Mouse (Mus musculus) gonadal fat pad, adult 2 months (tissue): ENCODE results near the gene Triml1. TPM values are rescaled to one million over a fixed set of nuclear protein-coding genes. Genes with fewer than 3 reads are reported as not detected.

ENCODE experiments used
- DNase-seq: peaks from one replicate; pipeline ENCODE4 v3.0.0-alpha.2; 2012; ENCODE audit warnings: low read depth
- polyA plus RNA-seq: library from polyadenylated mRNA; depleted of rRNA; stranded (reverse); fragments of >200 nt; gene quantifications from 2 replicates; pipeline ENCODE4 v1.2.3, GENCODE M21; 2012; rRNA removed

Gene Triml1
- polyA plus RNA-seq = 0.06 and 0.08 TPM in 2 replicates

DNA sequence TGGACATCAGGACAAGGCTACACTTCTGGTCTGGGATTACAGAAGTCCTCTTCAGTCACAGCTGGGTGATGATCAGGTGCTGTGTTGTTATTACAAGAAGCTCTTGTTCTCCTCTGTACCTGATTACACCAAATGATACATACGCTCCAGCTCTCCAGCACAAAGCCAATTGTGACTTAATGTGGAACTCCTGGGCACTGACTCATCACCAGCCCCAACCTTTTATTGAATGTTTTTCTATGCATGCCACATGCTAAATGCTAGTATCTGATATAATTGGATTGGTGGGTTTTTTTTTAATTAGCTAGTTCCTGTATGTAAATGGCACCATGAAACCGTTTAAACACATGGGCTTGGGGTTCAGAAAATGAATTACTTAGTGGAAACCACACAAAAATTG lies at the start of gene Triml1:
TSS of gene Triml1 (minus strand) at position 101 of the 400 bp plus-strand sequence.
- DNase-seq = no peak

DNA sequence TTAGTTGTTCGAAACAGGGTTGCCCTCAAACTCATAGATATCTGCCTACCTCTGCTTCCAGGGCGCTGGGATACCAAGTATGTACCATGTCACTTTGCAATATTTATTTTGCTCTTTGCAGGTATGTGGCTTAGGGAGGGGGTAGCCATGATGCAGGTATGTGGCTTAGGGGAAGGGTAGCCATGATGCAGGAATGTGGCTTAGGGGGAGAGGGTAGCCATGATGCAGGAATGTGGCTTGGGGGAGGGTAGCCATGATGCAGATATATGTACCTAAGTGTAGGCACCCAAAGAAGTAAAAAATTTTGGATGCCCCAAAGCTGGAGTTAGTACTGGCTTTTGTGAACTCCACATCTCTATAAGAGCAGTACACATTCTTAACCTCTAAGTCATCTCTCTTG lies 41.0 kb upstream of the Triml1 start:
- no peak for DNase-seq

DNA sequence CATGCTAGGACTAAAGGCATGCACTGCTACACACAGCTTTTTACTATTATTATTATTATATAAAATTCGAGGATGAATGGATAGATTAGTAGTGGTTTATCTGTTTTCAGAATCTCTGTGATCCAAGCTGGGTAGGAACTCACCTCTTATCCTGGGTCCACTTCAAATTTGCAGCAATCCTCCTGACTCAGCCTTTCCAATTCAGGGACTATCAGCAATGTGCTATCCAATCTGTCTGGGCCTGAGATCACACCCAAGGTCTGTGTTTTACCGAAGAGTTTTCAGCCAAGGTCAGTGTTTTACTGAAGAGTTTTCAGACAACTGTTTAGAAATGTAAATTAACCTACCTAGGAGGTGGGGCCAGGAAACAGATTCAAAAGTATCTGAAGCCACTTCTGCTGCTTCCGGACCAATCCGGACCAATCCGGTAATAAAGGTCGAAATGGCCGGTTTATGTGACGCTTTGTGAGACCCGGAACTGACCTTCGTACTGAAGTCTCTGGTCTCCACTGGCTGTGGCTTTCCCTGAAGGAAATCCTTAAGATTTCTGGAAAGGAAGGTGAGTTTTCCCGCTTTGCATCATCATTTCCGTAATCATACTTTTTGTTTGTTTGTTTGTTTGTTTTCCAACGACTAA lies 38.9 kb upstream of the Triml1 start, which contains the start of gene Triml2:
TSS of gene Triml2 (plus strand) at position 488 of the 637 bp plus-strand sequence.
- no peak for DNase-seq

DNA sequence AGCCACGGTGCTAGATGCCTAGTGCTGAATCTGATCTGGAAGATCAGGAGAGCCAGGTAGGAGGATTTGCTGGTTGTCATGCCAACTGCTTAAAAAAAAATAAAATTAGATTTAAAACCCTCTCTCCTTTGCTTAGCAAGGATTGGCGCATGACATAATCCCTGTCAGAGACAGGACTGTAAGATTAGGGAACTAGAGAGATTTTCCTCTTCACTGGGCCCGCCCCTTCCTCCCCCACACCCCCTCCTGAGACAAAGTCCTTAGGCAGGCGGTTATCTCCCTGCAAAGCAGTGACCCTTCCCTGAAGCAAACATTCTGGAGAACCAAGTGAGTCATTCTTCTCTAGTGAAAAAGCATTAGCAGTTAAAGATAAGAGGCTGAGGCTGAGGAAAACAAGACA lies 37.9 kb upstream of the Triml1 start:
- no peak for DNase-seq

DNA sequence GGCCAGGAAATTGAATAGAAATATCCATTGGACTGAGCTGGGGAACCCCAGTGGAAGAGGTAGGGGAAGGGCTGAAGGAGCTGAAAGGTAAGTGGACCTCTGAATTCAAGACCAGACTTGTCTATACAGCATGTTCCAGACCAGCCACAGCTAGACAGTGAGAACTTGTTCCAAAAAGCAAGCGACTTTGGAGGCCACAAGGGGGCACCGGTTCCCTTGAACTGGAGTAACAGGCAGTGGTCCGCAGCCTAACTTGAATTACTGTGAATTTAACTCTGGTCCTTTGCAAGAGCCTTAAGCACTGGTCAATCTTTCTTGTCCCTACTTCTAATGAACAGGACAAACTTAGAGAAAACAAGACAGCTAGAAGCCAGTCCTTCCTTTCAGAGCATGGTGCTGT lies 37.0 kb upstream of the Triml1 start:
- no peak for DNase-seq

DNA sequence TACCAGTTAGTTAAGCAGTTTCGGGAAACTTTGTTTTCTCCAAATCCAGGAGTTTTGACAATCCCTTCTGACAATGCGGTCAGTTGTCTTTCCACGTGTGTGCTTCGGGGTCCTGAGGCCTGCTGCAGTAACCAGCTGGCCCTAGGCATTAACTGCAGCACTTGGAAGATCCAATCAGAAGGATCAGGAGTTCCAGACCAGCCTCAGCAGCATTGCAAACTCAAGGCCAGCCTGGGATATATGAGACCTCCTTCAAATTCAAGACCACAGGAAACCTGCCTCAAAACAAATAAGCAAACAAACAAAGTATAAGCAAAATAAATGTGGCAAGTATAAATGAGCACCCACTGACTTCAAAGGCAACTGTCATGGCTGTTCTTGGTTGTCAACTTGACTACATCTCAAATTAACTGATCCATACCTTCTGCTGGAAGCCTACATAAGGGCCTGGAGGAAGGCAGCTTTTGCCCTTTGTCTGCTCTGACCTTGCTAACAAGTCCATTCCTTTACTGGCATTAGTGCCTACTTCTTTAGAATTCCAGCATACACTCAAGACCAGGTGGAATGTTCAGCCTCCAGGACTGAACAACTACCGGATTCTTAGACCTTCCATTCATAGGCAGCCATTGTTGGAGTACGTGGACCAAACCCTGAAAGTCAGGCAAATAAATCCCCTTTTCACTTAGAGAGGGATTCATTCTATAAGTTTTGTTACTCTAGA lies 35.6 kb upstream of the Triml1 start:
- no peak for DNase-seq

DNA sequence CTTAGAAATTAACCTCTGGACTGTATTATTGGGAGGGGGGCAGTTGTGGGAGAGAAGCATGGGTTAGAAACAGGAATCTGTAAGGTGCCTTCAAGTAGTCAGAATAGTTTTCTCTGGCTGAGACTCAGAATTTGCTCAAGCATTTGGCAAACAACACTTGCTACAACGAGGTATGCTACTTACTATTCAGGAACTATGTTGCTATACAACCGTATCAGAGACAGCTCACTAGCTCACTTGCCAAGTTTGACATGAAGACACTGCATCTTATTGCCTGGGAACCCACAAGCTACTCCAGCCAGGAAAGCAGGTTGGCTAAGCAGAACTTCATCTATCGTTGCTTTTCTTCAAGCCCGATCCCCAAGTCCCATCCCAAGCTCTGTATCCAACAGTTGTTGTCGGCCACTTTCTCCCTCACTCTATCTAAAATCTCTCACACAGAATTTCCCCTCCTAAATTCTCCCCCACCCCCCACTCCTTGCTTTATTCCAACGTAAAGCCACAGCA lies 28.0 kb upstream of the Triml1 start:
- DNase-seq = no peak

DNA sequence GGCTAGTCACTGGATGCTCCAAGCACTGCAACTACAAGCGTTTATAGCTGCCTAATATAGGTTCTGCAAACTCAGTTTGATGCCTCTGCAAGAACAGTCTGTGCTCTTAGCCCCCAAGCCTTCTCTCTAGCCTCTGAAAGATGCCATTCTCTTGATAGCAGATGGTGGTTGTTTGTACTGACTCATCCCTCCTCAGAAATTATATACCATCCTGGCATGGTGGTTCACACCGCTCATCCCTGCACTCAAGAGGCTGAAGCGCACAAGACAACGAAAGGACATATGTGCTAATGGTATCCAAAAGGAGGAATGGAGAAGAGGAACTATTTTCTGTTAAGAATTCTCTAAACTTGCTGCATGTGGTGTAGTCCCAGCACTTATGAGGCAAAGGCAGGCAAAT lies 26.8 kb upstream of the Triml1 start:
- DNase-seq = no peak

DNA sequence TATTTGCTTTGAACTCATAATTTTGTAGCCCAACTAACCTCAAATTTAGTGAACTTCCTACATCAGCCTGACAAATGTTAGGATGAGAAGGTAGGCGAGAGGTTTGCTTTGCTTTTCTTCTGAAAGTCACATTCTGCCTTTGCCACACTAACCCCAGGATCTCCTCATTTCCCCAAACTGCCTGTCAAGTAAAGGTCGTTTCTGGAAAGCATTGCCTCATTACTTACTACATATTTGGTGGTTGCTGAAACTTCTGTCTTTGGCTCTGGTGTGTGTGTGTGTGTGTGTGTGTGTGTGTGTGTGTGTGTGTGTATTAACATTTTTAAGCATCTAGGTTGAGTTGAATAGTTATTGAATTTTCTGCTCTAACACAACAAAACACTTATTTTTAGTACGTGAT lies 23.2 kb upstream of the Triml1 start:
- DNase-seq = no peak

DNA sequence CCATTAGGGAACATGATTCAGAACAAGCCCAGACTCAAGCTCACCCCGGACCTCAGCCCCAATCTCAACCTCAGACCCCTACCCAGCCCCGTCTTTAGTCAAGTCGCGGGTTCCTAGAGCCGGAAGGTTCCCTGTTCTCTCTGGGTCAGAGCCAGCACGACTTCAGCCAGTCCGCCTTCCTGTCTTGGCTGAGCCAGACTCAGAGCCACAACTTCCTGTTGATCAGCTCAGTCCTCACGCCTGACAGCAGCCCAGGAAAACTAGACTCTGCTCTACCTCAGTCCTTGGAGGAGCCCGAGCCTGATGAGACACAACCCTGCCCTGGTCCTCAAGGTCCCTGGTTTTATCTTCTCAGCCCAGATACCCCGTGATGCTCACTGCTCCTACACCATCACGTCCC lies 22.0 kb upstream of the Triml1 start:
- no peak for DNase-seq

DNA sequence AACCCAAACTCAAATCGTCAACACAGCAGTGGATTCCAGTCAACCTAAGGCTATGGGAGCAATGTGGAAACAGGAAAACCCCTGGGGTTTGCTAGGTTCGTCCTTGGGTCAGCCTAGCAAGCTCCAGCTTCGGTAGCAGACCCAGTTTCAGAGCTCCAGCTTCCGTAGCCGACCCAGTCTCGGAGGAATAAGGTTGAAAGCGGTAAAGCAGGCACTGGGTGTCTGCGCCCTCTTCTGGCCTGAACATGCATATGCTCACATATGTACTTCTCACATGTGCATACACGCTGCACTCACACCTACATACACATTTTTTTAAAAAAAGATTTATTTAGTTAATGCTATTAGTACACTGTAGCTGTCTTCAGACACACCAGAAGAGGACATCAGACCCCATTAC lies 8.0 kb upstream of the Triml1 start:
- DNase-seq = no peak

DNA sequence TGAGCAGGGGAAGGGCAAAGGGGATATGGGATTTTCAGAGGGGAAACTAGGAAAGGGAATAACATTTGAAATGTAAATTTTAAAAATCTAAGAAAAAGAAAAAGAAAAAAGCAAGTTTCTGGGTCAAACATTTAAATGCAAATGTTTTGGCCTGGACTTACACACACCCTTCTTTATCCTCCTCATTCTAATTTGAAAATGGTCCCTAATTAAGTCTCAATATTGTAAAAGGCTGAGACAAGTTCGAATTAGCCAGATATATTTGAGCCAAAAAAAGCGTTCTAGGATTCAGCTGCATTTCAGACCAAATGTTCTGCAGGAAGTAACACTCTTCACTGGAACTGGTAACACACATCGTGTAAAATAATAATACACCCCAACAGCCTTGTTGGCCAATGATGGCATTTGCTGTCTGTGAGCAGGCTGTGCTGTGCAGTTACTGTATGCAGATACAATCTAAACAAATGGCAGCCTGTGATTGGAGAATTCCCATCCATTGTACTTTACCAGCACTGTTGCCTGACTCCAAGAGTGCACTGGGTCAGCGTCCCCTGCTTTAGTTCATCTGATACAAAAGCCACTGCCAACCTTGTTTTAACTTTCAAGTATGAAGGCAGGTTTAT lies 30.0 kb downstream of the Triml1 start:
- no peak for DNase-seq

Other genes with a start within 250 kb of the Triml1 start
- not detected in 2 replicates for gene Triml2, start 39.1 kb upstream of the Triml1 start, polyA plus RNA-seq
- not detected in 2 replicates for gene Zfp42, start 165.5 kb upstream of the Triml1 start, polyA plus RNA-seq